Mouse (Mus musculus) lung, postnatal 0 days (tissue): ENCODE measurements around the gene Prkcb.

ENCODE experiments used
- CTCF ChIP-seq: IDR thresholded peaks from 2 replicates; pipeline ENCODE4 v1.5.1; 2016; ENCODE audit warnings: antibody characterized with exemption, mild to moderate bottlenecking
- EP300 ChIP-seq: IDR thresholded peaks from 2 replicates; pipeline ENCODE4 v1.6.1; 2016; ENCODE audit warnings: antibody characterized with exemption, mild to moderate bottlenecking, control low read depth

- TF ChIP-seq CTCF (no peak), EP300 (no peak)
These were observed 28.1 kb downstream of the Prkcb start for GRCm38 (mm10) chr7:122316681-122317080.
